Mouse (Mus musculus): ENCODE measurements around the gene Tet1. TPM values are rescaled to one million over a fixed set of nuclear protein-coding genes. Genes with fewer than 3 reads are reported as not detected.
A peak's percentile ranks its signal among the peaks of the same experiment; 100 is the strongest.

Gene Tet1
- polyA plus RNA-seq, 1 experiment = 0.48 TPM

DNA sequence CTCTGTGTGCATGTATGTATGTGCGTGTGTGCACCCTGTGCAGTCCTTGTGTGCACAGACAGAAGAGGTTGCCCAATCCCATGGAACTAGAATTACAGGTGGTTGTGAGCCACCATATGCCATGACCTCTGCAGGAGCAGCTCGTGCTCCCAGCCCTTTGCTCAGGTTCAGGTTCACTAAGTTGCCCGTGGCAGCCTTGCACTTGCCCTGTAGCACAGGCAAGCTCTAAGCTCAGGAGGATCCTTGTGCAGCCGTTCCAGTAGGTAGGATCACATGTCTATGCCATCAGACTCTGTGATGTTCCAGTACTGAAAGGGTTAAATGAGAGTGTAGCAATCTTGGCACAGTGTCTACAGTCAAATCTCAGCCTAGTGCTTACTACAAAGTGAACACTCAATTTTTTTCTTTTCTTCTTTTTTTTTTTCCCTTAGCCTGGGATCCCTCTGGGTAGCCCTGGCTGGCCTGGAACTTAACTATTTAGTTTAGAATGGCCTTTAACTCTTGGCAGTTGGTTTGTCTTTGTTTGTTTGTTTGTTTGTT, 15.4 kb upstream of the Tet1 start:
- H3K79me2 ChIP-seq (ENCODE audit: control insufficient read depth, insufficient read depth) = peaks cover 12% of the 10 kb centered on the region
- H3K36me3 ChIP-seq (ENCODE audit: control insufficient read depth, insufficient read depth) = no peaks in the 10 kb centered on the region
- H3K27me3 ChIP-seq (ENCODE audit: control insufficient read depth, insufficient read depth, insufficient read length) = no peaks in the 10 kb centered on the region
- no peak for TF ChIP-seq POLR2AphosphoS2 (IDR thresholded peaks at IDR 0.05; ENCODE audit: insufficient read length, low read depth)
- no peak for TF ChIP-seq MAX (IDR thresholded peaks at IDR 0.05; ENCODE audit: low read depth)
- TF ChIP-seq CEBPB (IDR thresholded peaks at IDR 0.05; ENCODE audit: insufficient read depth, poor library complexity, severe bottlenecking) = no peak
- TF ChIP-seq USF1 (IDR thresholded peaks at IDR 0.05; ENCODE audit: low read depth) = no peak
- no peak for TF ChIP-seq MYOG (IDR thresholded peaks at IDR 0.05; ENCODE audit: control insufficient read depth in 1 of 3, insufficient read depth in 1 of 3, insufficient read length in 2 of 3, low read depth in 2 of 3)
- TF ChIP-seq POLR2A (IDR thresholded peaks at IDR 0.05; ENCODE audit: insufficient read length, low read depth) = no peak
- H3ac ChIP-seq (ENCODE audit: control insufficient read depth, insufficient read length) = no peak overlapping the region
- H3K4me2 ChIP-seq (ENCODE audit: low read depth) = no peak overlapping the region
- H3K4me3 ChIP-seq = no peak overlapping the region

DNA sequence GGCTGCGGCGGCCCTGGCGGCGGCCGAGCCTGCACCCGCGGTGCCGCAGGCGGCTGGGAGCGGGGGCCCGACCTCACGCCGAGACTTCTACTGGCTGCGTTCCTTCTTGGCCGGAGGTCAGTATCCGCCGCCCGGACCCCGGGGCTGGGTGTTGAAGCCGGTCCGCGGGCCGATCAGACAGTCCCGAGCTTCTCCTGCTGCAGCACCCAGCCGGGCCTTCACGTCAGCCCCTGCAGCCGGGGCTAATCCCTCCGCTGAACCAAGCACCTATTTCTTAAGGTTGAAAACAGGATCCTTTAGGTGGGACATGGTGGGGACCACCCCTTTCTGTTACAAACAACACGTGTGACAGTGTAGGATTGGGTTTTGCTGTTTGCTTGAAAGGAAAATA, 12.0 kb upstream of the Tet1 start:
- Histone ChIP-seq H3K36me3 (ENCODE audit: control insufficient read depth, insufficient read depth) (no peaks in the 10 kb centered on the region), H3K79me2 (ENCODE audit: control insufficient read depth, insufficient read depth) (peaks cover 12% of the 10 kb centered on the region), H3K4me2 (ENCODE audit: low read depth) (peak overlapping the region; percentile 77), H3K4me3 (peak overlapping the region; percentile 54), H3K27me3 (ENCODE audit: control insufficient read depth, insufficient read depth, insufficient read length) (no peaks in the 10 kb centered on the region), H3ac (ENCODE audit: control insufficient read depth, insufficient read length) (peak overlapping the region; percentile 42)
- no peak for TF ChIP-seq E2F4 (IDR thresholded peaks at IDR 0.05; ENCODE audit: insufficient read depth)
- no peak for TF ChIP-seq REST (IDR thresholded peaks at IDR 0.05; ENCODE audit: insufficient read depth, insufficient read length)
- TF ChIP-seq TCF3 (IDR thresholded peaks at IDR 0.05; ENCODE audit: insufficient read length, low read depth) = no peak
- no peak for TF ChIP-seq MAX (IDR thresholded peaks at IDR 0.05; ENCODE audit: low read depth)
- no peak for TF ChIP-seq MYOG (IDR thresholded peaks at IDR 0.05; ENCODE audit: control insufficient read depth in 1 of 3, insufficient read depth in 1 of 3, insufficient read length in 2 of 3, low read depth in 2 of 3)
- no peak for TF ChIP-seq MYOD1 (IDR thresholded peaks at IDR 0.05; ENCODE audit: control insufficient read depth in 1 of 3, insufficient read length in 2 of 3, low read depth in 2 of 3)

DNA sequence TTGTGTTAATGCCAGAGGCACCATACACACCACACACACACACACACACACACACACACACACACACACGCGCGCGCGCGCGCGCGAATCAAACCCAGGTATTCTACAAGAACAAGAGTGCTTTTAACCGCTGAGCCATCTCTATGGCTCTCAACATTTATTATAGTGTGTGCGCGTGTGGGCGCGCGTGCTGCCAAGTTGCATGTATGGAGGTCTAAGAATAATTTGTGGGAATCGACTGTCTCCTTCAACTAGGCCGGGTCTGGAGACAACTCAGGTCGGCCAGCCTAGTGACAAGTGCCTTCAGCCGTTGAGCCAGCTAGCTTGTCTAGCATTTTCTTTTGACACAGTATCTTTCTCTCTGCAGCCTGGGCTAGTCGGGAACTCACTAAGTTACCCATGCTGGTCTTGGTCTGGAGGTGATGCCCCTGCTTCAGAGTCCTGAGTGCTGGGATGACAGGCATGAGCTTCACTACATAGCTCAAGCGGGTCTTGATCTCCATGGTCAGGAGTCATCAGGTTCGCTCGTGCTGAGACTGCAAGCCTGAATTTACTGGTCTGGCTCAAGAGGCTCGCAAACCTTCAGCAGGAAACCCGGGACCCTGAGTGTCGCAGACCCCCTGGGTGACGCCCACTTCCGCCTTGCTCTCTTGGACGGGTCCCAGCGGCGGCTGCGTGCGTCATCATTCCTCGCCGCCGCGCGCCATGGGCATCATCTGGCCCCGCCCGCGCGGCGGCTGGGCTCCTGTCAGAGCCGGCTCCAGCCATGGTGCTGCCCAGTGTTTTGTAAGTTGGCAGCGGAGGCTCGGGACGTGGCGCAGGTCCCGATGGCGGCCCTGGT, 11.3 kb upstream of the Tet1 start, which contains the start of gene Slc25a16:
Gene Slc25a16, plus strand, starts transcription at position 709 of the 841 bp plus-strand sequence.
- peaks cover 12% of the 10 kb centered on the region for H3K79me2 ChIP-seq (ENCODE audit: control insufficient read depth, insufficient read depth)
- peak within 1 kb of the TSS; percentile 82 for H3K4me2 ChIP-seq (ENCODE audit: low read depth)
- no peaks in the 10 kb centered on the region for H3K36me3 ChIP-seq (ENCODE audit: control insufficient read depth, insufficient read depth)
- H3K27me3 ChIP-seq (ENCODE audit: control insufficient read depth, insufficient read depth, insufficient read length) = no peaks in the 10 kb centered on the region
- TF ChIP-seq REST (IDR thresholded peaks at IDR 0.05; ENCODE audit: insufficient read depth, insufficient read length) = no peak
- TF ChIP-seq CEBPB (IDR thresholded peaks at IDR 0.05; ENCODE audit: insufficient read depth, poor library complexity, severe bottlenecking) = no peak
- no peak for TF ChIP-seq E2F4 (IDR thresholded peaks at IDR 0.05; ENCODE audit: insufficient read depth)
- TF ChIP-seq MYOG (IDR thresholded peaks at IDR 0.05; ENCODE audit: control insufficient read depth in 1 of 3, insufficient read depth in 1 of 3, insufficient read length in 2 of 3, low read depth in 2 of 3) = peak in 1 of 3 experiments; percentile 25
- TF ChIP-seq MYOD1 (IDR thresholded peaks at IDR 0.05; ENCODE audit: control insufficient read depth in 1 of 3, insufficient read length in 2 of 3, low read depth in 2 of 3) = no peak
- TF ChIP-seq SRF (IDR thresholded peaks at IDR 0.05; ENCODE audit: control insufficient read depth, insufficient read length, low read depth) = peak; percentile 80
- no peak for TF ChIP-seq MAX (IDR thresholded peaks at IDR 0.05; ENCODE audit: low read depth)
- no peak for TF ChIP-seq USF1 (IDR thresholded peaks at IDR 0.05; ENCODE audit: low read depth)
- no peak for TF ChIP-seq TCF12 (IDR thresholded peaks at IDR 0.05; ENCODE audit: insufficient read depth, poor library complexity, severe bottlenecking)
- no peak for TF ChIP-seq TCF3 (IDR thresholded peaks at IDR 0.05; ENCODE audit: insufficient read length, low read depth)
- TF ChIP-seq POLR2AphosphoS2 (IDR thresholded peaks at IDR 0.05; ENCODE audit: insufficient read length, low read depth) = peak; percentile 64
- peak; percentile 81 for TF ChIP-seq POLR2A (IDR thresholded peaks at IDR 0.05; ENCODE audit: insufficient read length, low read depth)
- H3K4me3 ChIP-seq = peak within 1 kb of the TSS; percentile 54
- peak within 1 kb of the TSS; percentile 42 for H3ac ChIP-seq (ENCODE audit: control insufficient read depth, insufficient read length)

DNA sequence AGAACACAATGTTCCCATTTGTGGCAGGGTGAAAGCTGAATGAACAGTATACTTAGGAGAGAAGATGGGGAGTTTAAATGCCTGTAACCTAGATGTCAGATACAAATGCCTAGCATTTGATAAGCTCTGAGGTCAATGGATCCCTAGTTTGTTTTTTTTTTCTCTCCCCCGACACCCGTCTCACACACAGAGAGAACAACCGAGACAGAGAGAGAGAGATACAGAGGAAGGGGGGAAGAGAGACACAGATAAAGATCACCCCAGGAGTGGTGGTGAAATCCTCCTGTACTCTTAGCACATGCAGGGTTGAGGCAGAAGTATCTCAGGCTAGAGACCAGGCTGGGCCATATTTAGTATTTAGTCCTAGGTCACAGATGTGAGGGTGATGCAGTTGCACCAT, 10.2 kb upstream of the Tet1 start:
- Histone ChIP-seq H3K79me2 (ENCODE audit: control insufficient read depth, insufficient read depth) (peaks cover 11% of the 10 kb centered on the region), H3K27me3 (ENCODE audit: control insufficient read depth, insufficient read depth, insufficient read length) (no peaks in the 10 kb centered on the region), H3K4me2 (ENCODE audit: low read depth) (no peak overlapping the region), H3ac (ENCODE audit: control insufficient read depth, insufficient read length) (no peak overlapping the region), H3K4me3 (no peak overlapping the region), H3K36me3 (ENCODE audit: control insufficient read depth, insufficient read depth) (no peaks in the 10 kb centered on the region)
- TF ChIP-seq USF1 (IDR thresholded peaks at IDR 0.05; ENCODE audit: low read depth) (no peak), POLR2AphosphoS2 (IDR thresholded peaks at IDR 0.05; ENCODE audit: insufficient read length, low read depth) (no peak), REST (IDR thresholded peaks at IDR 0.05; ENCODE audit: insufficient read depth, insufficient read length) (no peak), SRF (IDR thresholded peaks at IDR 0.05; ENCODE audit: control insufficient read depth, insufficient read length, low read depth) (no peak), E2F4 (IDR thresholded peaks at IDR 0.05; ENCODE audit: insufficient read depth) (no peak)

DNA sequence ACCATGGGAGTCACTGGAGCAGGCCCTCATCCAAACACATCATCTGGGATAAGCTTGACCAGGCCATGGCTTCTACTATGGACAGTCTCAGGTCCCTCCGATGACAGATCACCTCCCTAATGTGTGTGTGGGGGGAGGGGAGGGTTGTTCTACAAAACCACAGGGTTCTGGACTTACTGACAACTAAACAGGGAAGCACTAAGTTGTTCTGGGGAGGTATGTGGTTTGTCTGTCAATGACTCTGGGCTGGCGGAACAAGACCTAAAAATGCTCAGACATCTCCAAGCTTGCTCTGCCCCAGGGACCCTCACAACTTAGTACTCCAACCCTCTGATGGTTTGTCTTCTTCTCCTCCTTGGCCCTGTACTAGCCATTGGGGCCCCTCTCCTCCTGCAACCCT, 2.3 kb upstream of the Tet1 start:
- Histone ChIP-seq H3K36me3 (ENCODE audit: control insufficient read depth, insufficient read depth) (no peaks in the 10 kb centered on the region), H3K27me3 (ENCODE audit: control insufficient read depth, insufficient read depth, insufficient read length) (no peaks in the 10 kb centered on the region), H3K4me2 (ENCODE audit: low read depth) (no peak overlapping the region), H3K79me2 (ENCODE audit: control insufficient read depth, insufficient read depth) (no peaks in the 10 kb centered on the region), H3K4me3 (no peak overlapping the region), H3ac (ENCODE audit: control insufficient read depth, insufficient read length) (no peak overlapping the region)
- TF ChIP-seq MYOD1 (IDR thresholded peaks at IDR 0.05; ENCODE audit: control insufficient read depth in 1 of 3, insufficient read length in 2 of 3, low read depth in 2 of 3) = no peak
- no peak for TF ChIP-seq CEBPB (IDR thresholded peaks at IDR 0.05; ENCODE audit: insufficient read depth, poor library complexity, severe bottlenecking)
- TF ChIP-seq TCF12 (IDR thresholded peaks at IDR 0.05; ENCODE audit: insufficient read depth, poor library complexity, severe bottlenecking) = no peak
